Mouse (Mus musculus) lung, postnatal 0 days (tissue): ENCODE data around the gene Cdca8.

ENCODE experiments used
- CTCF ChIP-seq: IDR thresholded peaks from 2 replicates; pipeline ENCODE4 v1.5.1; 2016; ENCODE audit warnings: antibody characterized with exemption, mild to moderate bottlenecking
- EP300 ChIP-seq: IDR thresholded peaks from 2 replicates; pipeline ENCODE4 v1.6.1; 2016; ENCODE audit warnings: antibody characterized with exemption, mild to moderate bottlenecking, control low read depth

DNA sequence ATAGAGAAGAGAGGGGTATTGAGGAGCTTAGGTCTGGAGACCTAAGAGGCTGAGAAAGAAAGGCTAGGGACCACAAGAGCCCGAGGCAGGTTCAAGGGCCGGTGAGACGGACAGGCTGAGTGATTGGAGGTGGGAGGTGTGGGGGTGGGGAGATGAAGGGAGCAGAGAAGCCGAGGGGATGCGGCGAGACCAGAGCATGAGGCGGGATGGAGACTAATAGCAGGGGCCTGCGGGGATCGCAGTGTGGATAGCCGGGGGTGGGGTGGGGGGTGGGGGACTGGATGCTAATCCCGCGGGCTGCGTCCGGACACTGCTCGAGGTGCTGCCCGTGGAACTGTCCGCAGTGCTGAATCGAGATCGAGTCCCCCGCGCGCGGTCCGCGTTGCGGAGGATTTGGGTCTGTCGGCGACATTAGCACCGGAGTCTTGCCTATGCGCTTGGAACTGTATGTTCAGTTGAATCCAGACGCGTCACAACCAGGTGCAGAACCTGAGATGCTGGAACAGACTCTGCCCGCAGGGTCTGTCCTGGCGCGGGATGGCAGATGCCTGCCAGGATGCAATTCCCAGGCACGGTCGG, 56.9 kb downstream of the Cdca8 start:
- TF ChIP-seq CTCF = no peak
- no peak for TF ChIP-seq EP300
